Mouse (Mus musculus) skeletal muscle tissue, postnatal 0 days (tissue): ENCODE data around the gene Mboat1. TPM values are rescaled to one million over a fixed set of nuclear protein-coding genes. Genes with fewer than 3 reads are reported as not detected.

Experiments
- polyA plus RNA-seq: library from polyadenylated mRNA; unstranded; fragments of >200 nt; fragmentation: Nextera tagmentation; extraction: Ambion mirVana; gene quantifications from 2 replicates; pipeline ENCODE4 v1.2.1, GENCODE M21; 2015

Gene Mboat1
- 4.1 and 5.0 TPM in 2 replicates for polyA plus RNA-seq

DNA sequence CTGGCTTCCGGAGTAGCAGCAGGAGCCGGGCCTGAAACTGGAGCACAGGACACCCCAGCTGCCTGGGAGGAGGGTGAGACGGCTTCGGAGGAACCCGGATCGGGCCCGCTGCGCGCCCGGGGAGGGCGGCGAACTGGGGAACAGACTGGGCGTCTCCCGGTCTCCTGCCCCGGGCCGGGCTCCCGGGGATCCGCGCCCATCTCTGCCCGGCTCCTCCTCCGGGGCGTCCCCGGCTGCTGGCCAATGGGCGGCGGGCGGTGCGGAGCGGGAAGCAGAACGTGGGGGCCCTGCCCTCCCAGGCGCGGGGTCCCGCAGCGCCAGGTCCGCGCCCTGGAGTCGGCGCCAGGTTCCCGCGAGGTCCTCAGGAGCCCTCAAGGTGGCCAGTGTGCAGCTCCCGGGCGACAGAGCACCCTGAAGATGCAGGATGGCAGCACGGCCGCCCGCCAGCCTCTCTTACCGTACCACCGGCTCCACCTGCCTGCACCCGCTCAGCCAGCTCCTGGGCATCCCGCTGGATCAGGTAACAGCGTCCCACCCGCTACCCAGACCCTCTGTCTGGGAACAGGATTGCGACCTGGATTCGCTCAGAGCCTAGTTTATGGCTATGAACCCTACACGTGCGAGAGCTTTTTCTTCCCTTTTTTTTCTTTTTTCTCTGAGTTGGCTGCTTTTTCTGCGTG lies at the start of gene Mboat1:
Gene Mboat1 (plus strand): TSS at position 247 of the 680 bp plus-strand sequence.

Other genes starting within 250 kb of the Mboat1 start
- gene E2f3, start 150.4 kb upstream of the Mboat1 start, polyA plus RNA-seq: 3.1 and 3.8 TPM in 2 replicates
- gene Agtr1a, start 200.0 kb downstream of the Mboat1 start, polyA plus RNA-seq: 14.9 and 15.0 TPM in 2 replicates